Mouse (Mus musculus): ENCODE measurements around the gene Pld6. TPM values are rescaled to one million over a fixed set of nuclear protein-coding genes. Genes with fewer than 3 reads are reported as not detected.

Pld6 gene
- total RNA-seq (2021), result 10 to 100 TPM in 1 of 2 experiments, 1 to 10 TPM in 1; 6.5 to 10.4 TPM
- long read RNA-seq, experiment 1, partial matches to known transcripts, result 0 of 5 reads
- long read RNA-seq, experiment 1, other reads (novel, unspliced or antisense), result 3 of 5 reads
- long read RNA-seq, experiment 2, partial matches to known transcripts, result 0 of 1 reads
- long read RNA-seq, experiment 2, other reads (novel, unspliced or antisense), result 1 of 1 reads

GRCm38 (mm10) chr11:59787199-59787781 is at the start of gene Pld6:
TSS of gene Pld6 (minus strand) at chr11:59787645.
- peak; percentile 81 for DNase-seq

GRCm38 (mm10) chr11:59821625-59822024 is 34.2 kb upstream of the Pld6 start:
- DNase-seq, result no peak

- no peak for DNase-seq
Observed at GRCm38 (mm10) chr11:59817916-59818315, 30.5 kb upstream of the Pld6 start.

- no peak for DNase-seq
Observed at GRCm38 (mm10) chr11:59815482-59816065, 28.1 kb upstream of the Pld6 start.

GRCm38 (mm10) chr11:59814936-59815335 is 27.5 kb upstream of the Pld6 start:
- no peak for DNase-seq

- DNase-seq, result peak; percentile 27
Observed at GRCm38 (mm10) chr11:59814311-59814710, 26.9 kb upstream of the Pld6 start.

- DNase-seq, result peak; percentile 47
Observed at GRCm38 (mm10) chr11:59813276-59813675, 25.8 kb upstream of the Pld6 start.

GRCm38 (mm10) chr11:59811211-59811610 is 23.8 kb upstream of the Pld6 start:
- DNase-seq, result peak; percentile 24

GRCm38 (mm10) chr11:59810480-59811158 is 23.2 kb upstream of the Pld6 start:
- DNase-seq, result no peak

- peak; percentile 88 for DNase-seq
Observed at GRCm38 (mm10) chr11:59809670-59810474, 22.4 kb upstream of the Pld6 start, which contains the start of gene Flcn. TSS of gene Flcn (minus strand) at chr11:59810016.

GRCm38 (mm10) chr11:59809071-59809669 is 21.7 kb upstream of the Pld6 start:
- peak; percentile 55 for DNase-seq

- no peak for DNase-seq
Observed at GRCm38 (mm10) chr11:59808170-59808960, 20.9 kb upstream of the Pld6 start.

- DNase-seq, result no peak
Observed at GRCm38 (mm10) chr11:59805656-59806055, 18.2 kb upstream of the Pld6 start.

GRCm38 (mm10) chr11:59805256-59805655 is 17.8 kb upstream of the Pld6 start:
- DNase-seq, result no peak

GRCm38 (mm10) chr11:59804409-59805110 is 17.1 kb upstream of the Pld6 start:
- DNase-seq, result peak; percentile 78

GRCm38 (mm10) chr11:59803516-59803915 is 16.1 kb upstream of the Pld6 start:
- no peak for DNase-seq

GRCm38 (mm10) chr11:59801881-59802280 is 14.4 kb upstream of the Pld6 start:
- no peak for DNase-seq

- DNase-seq, result no peak
Observed at GRCm38 (mm10) chr11:59800412-59800811, 13.0 kb upstream of the Pld6 start.

- no peak for DNase-seq
Observed at GRCm38 (mm10) chr11:59793390-59793789, 5.9 kb upstream of the Pld6 start.

- no peak for DNase-seq
Observed at GRCm38 (mm10) chr11:59789311-59789710, 1.9 kb upstream of the Pld6 start.
